Mouse (Mus musculus) spleen, adult 18-20 months (tissue): ENCODE results near the gene Rab8b.
"Not testable (repeated sequence)": the region's sequence is repeated elsewhere in the genome, so short reads cannot be mapped to it uniquely, and the experiment has no call there.

Experiments used
- DNase-seq, 2 experiments: peaks; one replicate each; pipeline ENCODE4 v3.0.0; 2022; ENCODE audit warnings: mixed read lengths in 2 of 2

Gene Rab8b

GRCm38 (mm10) chr9:66886818-66887217, 32.7 kb downstream of the Rab8b start:
- DNase-seq, result no peak

DNA sequence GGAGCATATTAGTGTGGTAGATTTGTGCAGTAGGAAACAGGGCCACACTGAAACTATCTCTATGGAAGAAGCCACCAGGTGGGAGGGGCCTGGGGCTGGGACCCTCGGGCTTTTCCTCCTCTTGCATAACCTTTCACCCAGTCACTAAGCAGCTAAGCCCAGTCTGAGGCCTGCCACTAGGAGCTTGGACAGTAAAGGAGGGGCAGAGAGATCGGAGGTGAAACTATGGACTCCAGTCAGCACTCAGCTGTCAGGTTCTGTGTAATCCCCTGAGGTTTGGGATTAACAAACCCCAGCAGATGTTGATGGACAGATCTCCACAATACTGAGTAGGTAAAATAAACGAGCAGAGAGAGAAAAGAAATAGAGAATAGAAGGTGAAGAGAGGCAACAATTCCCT, 33.1 kb downstream of the Rab8b start:
- DNase-seq, result no peak

- DNase-seq, result no peak
Observed at GRCm38 (mm10) chr9:66884609-66885008, 34.9 kb downstream of the Rab8b start.

DNA sequence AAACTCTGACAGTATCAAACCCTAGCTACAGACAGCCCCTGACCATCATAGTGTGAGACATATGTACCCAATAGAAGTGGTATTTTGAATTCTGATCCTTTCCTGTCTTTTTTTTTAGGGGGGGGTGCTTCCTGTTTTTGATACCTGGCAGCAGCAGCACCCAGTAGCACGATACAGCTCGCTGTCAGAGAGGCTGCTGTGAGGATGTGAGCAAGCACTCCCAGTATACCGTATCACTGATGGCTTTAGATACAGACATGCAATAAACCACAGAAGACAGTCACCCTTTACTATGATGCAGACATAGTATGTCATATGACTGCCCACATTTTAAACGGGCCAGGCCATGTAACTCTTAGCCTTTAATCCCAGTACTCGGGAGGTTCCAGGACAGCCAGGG, 36.0 kb downstream of the Rab8b start:
- DNase-seq, result no peak

DNA sequence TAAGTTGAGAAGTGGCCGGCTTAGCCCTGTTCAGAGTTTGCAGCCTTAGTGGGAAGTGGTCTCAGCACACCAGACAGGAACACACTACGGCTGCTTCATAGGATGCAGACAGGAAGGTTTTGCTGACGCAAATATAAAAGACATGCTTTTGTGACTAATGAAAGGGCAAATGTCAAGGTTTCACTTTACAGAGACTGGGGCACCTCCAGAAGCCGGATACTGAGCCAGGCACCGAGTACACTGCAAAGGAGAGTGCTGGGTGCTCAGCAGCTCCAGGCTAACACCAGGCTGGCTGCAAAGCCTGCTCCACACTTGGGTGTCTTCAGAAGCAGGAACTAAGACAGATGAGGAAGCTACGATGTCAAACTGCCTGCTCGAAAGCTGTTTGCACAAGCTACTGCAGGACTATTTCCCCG, 37.1 kb downstream of the Rab8b start:
- DNase-seq, result peak; percentile 12 to 21

DNA sequence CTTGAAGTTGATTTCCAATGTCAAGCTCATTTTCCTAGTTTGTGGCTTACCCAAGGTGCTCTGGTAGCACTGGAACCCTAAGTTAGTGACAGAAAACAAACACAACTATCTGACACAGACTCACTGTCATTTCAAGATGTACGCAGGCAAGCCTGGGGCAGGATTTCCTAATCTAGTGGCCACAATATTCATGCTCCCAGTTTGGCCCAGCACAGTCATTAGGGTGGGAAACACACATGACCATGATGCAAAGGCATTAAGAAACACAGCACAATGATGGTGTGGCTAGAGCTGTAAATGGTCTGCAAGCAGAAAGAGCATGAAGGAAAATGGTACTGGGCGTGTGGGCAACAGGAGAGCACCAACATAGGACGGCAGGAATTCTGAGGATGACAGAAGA, 37.6 kb downstream of the Rab8b start:
- DNase-seq, result no peak

- no peak for DNase-seq
Observed at GRCm38 (mm10) chr9:66880752-66881151, 38.7 kb downstream of the Rab8b start.

GRCm38 (mm10) chr9:66879486-66879885, 40.0 kb downstream of the Rab8b start:
- DNase-seq, result no peak

DNA sequence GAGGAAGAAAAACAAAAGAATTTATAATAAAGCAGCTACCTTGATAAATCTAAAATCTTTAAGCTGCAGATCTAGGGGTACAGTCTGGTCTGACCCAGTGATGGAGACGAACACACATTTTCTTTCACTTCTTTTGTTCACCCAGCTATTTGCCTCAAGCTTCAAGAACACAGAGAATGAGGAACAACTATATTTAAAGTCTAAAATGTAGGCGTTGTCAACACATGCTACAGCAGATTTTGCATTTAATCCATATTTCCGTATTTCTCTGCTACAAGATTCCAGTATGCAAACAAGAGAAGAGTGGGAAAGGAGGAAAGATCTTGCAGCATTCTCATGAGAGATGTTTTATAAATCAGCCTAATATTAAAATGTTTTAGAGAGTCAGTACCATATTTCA, 40.6 kb downstream of the Rab8b start:
- DNase-seq, result no peak

DNA sequence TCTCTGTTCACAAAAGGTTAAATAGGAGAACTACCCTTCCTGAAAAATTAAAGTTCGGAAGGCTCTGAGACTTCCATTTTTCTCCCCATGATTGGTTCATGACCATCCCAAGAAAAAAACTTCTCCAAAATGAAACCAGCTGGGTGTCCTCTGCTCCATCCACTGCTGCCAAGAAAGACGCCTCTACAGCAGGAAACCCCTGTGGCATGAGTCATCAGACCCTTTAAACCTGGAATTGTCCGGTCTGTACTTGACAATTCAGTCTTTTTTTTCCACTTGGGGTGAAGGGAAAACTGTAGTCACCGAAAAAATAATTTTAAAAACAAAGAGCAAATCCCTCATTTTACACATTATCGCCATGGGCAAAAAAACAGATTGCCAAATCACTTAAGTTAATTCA, 42.9 kb downstream of the Rab8b start:
- no peak for DNase-seq

DNA sequence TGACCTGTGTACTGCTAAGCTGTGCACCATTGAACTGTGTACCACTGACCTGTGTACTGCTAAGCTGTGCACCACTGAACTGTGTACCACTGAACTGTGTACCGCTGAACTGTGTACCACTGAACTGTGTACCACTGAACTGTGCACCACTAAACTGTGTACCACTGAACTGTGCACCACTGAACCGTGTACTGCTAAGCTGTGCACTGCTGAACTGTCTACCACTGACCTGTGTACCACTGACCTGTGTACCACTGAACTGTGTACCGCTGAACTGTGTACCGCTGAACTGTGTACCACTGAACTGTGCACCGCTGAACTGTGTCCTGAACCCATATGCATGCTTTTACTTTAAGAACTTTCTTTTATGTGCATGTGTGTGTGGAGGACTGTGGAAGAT, 45.2 kb downstream of the Rab8b start:
- no peak for DNase-seq

GRCm38 (mm10) chr9:66873531-66873930, 46.0 kb downstream of the Rab8b start:
- DNase-seq, result no peak

DNA sequence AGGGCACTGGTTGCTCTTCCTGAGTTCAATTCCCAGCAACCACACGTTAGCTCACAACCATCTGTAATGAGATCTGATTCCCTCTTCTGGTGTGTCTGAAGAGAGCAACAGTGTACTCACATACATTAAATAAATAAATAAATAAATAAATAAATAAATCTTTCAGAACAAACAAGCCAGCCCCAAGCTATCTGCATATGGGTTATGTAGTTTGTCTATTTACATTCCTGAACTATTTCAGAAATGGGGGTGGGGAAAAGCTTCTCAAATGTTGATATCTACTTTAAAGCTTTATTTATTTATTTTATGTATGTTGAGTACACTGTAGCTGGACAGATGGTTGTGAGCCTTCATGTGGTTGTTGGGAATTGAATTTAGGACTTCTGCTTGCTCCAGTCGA, 46.5 kb downstream of the Rab8b start:
- not testable (repeated sequence) for DNase-seq

DNA sequence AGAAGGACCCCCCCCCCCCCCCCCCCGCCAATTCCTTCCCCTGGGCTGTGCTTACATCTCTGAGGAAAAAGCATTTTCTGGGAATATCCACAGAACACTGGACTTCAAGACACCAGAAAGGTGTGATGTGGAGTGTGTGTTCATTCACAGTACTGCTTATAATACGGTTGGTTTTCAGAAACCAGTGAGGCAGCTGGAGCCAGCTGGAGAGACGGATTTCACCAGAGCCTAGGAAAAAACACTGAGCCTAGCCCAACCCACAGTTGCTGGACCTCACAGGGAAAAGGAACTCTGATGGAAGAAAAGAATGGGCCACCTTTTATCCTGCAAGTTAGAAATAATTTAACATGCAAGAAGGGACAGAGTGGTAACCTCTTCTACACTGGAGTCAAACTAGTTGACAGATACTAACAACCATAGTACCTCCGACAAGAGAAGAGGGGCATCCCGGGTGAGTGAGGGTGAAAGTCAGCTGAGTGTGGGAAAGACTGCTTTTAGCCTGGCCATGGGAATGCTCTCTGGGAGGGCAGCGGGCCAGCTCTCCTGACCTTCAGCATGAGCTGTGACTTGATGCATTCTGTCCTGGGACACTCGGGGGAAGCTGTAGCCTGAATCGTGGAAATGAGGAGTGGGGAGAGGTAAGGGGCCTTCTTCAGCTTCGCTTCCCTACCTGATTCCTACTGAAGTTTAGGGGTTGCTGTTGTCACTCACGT, 47.3 kb downstream of the Rab8b start:
- no peak for DNase-seq

- no peak for DNase-seq
Observed at GRCm38 (mm10) chr9:66864708-66865107, 54.8 kb downstream of the Rab8b start.

DNA sequence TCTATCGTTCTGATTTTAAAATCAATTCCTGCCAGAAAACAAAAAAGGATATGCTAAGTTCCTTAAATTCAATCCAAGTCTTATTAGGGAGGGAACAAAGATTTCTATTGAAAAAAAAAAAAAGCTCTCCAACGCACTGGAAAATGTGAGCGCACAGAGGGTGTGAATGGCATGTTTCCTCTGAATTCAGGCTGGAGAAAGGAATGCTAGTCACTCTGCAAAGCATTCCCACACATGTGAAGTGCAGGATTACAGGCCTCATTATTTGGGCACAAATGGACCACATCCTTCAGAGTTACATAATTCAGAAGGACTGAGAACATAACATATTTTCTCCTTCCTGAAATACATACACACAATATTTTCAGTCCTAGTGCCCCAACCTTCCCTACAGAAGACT, 56.0 kb downstream of the Rab8b start:
- no peak for DNase-seq

GRCm38 (mm10) chr9:66862202-66862601, 57.3 kb downstream of the Rab8b start:
- no peak for DNase-seq

GRCm38 (mm10) chr9:66861104-66861767, 58.3 kb downstream of the Rab8b start:
- no peak for DNase-seq

DNA sequence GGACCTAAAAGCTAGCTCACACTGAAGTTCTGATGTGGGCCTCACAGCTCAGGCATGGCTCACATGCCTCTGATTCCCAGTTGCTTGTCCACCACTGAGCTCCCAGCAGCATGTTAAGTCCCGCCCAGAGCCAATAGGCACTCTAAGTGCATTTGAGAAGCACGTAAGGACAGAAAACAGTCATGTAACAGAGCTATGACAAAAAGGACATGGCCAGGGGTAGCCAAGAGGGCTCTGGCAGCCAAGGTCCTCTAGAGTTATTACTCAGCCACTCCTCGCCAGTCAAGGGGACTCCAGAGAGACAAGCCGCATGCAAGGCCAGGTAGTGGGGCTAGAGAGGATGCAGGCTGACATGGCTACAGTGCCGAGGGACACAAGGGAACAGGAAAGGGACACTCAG, 60.0 kb downstream of the Rab8b start:
- DNase-seq, result no peak

- DNase-seq, result no peak
Observed at GRCm38 (mm10) chr9:66855865-66856264, 63.6 kb downstream of the Rab8b start.

DNA sequence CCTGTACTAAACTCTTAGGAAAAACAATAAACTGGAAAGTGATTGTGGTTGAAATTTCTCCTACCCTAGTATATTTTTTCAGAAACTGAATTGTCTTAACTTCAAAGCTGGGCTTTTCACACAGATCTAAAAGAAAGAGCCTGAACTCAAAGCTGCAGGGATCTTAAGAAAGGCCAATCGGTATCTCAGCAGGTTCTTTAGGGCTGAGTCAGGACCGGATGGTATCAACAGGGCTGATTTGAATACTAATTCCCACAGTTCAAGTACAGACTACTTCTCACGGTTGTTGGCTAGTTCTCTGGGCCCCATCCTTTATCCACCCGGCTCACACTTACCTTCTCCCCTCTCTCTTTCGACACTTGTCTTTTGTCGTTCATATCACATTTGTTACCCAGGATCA, 66.9 kb downstream of the Rab8b start:
- DNase-seq, result no peak

GRCm38 (mm10) chr9:66850966-66851365, 68.5 kb downstream of the Rab8b start:
- no peak for DNase-seq

- DNase-seq, result no peak
Observed at GRCm38 (mm10) chr9:66846822-66847221, 72.7 kb downstream of the Rab8b start.

GRCm38 (mm10) chr9:66835097-66835480, 84.4 kb downstream of the Rab8b start:
- no peak for DNase-seq
